Mouse (Mus musculus) thymus, postnatal 36 days (tissue): Measurements from ENCODE around the gene Pfkl.
"Not testable (repeated sequence)": the region's sequence is repeated elsewhere in the genome, so short reads cannot be mapped to it uniquely, and the experiment has no call there.

ENCODE experiments used
- DNase-seq, 2 experiments: peaks; one replicate each; pipeline ENCODE4 v3.0.0; 2022; ENCODE audit warnings: mixed read lengths in 2 of 2

Pfkl gene

GRCm38 (mm10) chr10:77969973-77970325, 39.9 kb downstream of the Pfkl start:
- no peak for DNase-seq

DNA sequence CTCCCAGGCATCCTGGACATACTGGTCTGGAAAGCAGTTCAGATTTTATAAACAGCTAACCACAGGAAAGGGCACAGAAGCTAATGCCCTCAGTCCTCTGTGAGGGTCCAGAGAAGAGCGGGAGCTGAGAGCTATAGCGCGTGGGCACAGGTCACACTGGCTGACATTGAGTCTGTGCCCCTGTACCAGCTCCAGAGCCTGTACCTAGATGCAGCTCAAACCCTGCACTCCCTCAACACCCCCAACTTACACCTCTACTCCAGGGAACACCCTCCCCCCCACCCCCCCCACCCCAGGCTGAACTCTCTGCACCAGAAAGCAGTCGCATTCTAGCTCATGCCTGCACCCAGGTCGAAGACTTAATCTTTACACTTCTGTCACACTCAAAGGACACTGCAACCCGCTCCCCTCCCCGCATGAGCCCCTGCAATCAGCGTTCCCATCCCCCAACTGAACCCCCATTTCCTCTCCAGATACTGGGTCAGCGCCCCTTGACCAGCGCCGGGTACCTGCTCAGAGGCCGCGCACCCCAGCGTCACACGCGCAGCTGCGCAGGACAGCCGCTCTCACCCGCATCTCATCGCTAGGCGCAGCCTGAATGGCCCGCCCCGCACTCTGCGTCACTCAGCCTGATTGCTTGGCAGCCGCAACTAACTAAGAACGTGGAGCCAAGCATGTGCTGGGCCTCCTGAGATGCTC, 40.5 kb downstream of the Pfkl start:
- no peak for DNase-seq

- no peak for DNase-seq
Measured at GRCm38 (mm10) chr10:77963971-77964370, 45.9 kb downstream of the Pfkl start.

GRCm38 (mm10) chr10:77962725-77963124, 47.2 kb downstream of the Pfkl start:
- DNase-seq, result no peak

DNA sequence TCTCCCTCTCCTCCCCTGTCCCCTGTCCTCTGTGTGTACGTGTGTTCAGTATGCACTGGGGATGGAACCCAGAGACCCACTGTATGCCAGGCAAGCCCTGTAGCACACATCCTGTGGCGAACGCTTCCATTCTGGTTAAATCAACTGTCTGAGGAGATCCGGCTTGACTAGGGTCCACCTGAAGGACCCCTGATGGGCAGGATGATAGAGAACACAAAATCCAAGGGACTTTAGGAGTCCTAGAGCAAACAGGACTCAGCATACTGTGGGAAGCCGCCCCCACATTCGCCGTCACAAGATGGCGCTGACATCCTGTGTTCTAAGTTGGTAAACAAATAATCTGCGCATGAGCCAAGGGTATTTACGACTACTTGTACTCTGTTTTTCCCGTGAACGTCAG, 59.4 kb downstream of the Pfkl start:
- DNase-seq, result not testable (repeated sequence)

DNA sequence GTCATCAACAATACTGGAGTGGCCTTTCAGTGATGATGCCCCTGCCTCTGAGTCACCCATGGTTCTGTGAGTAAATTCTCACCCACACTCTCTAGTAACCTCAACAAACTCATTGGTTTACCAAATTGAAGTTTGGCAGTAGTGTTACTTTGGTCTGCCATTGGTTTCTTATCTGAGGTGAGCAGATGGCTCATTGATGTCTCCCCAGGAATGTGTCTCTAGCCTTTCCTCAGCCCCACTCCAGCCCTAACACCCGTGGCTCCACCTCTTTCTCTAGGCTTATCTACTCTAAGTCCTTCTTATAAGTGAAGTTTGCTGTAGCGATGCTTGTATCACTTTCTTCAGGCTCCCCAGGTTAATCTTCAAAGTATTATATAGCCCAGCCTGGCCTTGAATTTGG, 70.2 kb downstream of the Pfkl start:
- DNase-seq, result no peak
